Mouse (Mus musculus) heart, adult 2 months (tissue): ENCODE results near the gene Gng8.

Experiments
- CTCF ChIP-seq: fragments of 200-600 bp; IDR thresholded peaks from 2 replicates; pipeline ENCODE4 v1.8.1; 2022; ENCODE audit warnings: antibody characterized with exemption, mild to moderate bottlenecking, moderate library complexity
- EP300 ChIP-seq: fragments of 200-500 bp; IDR thresholded peaks from 2 replicates; pipeline ENCODE4 v1.6.1; 2011; ENCODE audit warnings: low read depth, low read length, control low read depth; ENCODE audit not compliant: insufficient read depth
- POLR2A ChIP-seq: fragments of 200-500 bp; IDR thresholded peaks from 2 replicates; pipeline ENCODE4 v1.6.1; 2011; ENCODE audit warnings: mild to moderate bottlenecking, low read depth, low read length, control low read depth; ENCODE audit not compliant: insufficient read depth

GRCm38 (mm10) chr7:16911904-16912303 lies 20.3 kb downstream of the Gng8 start:
- no peak for TF ChIP-seq POLR2A
- TF ChIP-seq CTCF: no peak
- TF ChIP-seq EP300: no peak
